Mouse (Mus musculus): ENCODE data around the gene Spred3.

DNA sequence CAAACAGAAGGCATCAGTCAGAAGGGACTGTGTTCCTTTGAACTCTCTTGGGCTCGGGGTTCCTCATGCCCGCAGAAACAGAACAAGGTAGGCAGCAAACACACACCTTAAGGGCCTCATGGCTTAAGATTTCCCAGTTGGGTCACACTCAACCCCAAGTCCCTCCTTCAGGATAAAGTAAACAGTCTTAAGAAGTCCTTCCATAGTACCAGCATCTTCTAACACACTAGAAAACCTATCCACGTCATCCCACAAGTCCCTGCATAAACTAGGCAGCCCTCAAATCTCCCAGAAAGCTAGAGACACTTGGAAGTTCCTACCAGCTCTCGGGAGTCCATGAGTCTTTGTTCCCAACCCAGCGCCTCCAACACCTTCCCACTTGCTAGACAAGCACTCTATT is 7.9 kb downstream of the Spred3 start:
- TF ChIP-seq CTCF (IDR thresholded peaks at IDR 0.05; ENCODE audit: low read depth) (no peak), EP300 (IDR thresholded peaks at IDR 0.05; ENCODE audit: low read depth) (no peak)
